Mouse (Mus musculus) megakaryocyte, embryonic 14.5 days (primary cell): Measurements from ENCODE around the gene Shisa3. TPM values are rescaled to one million over a fixed set of nuclear protein-coding genes. Genes with fewer than 3 reads are reported as not detected.

Experiments used
- H3K27me3 ChIP-seq: replicated peaks from 2 replicates; pipeline ENCODE3; 2012; ENCODE audit warnings: inconsistent platforms
- H3K36me3 ChIP-seq: replicated peaks from 2 replicates; pipeline ENCODE3; 2012; ENCODE audit warnings: low read length, inconsistent platforms, mixed read lengths
- H3K4me1 ChIP-seq: 2 replicates; pipeline ENCODE4 v1.6.1; 2012; ENCODE audit warnings: inconsistent platforms
- H3K4me3 ChIP-seq: replicated peaks from 2 replicates; pipeline ENCODE3; 2012; ENCODE audit warnings: moderate library complexity, mild to moderate bottlenecking, inconsistent platforms
- H3K9me3 ChIP-seq: 2 replicates; pipeline ENCODE4 v1.6.1; 2012; ENCODE audit warnings: inconsistent platforms
- FLI1 ChIP-seq: IDR thresholded peaks from 2 replicates; pipeline ENCODE4 v1.6.1; 2012; ENCODE audit warnings: low read length, inconsistent platforms, mixed read lengths
- GATA1 ChIP-seq: IDR thresholded peaks from 3 replicates; pipeline ENCODE4 v1.6.1; 2012; ENCODE audit warnings: mixed read lengths, low read length, inconsistent platforms, borderline replicate concordance
- polyA plus RNA-seq: library from polyadenylated mRNA; stranded (reverse); fragments of >175 nt; gene quantifications from 2 replicates; pipeline ENCODE4 v1.2.3, GENCODE M21; 2012; ENCODE audit warnings: low replicate concordance; ENCODE audit not compliant: insufficient read depth

The Shisa3 gene
- polyA plus RNA-seq, 1 experiment: not detected

- TF ChIP-seq FLI1: no peak
- TF ChIP-seq GATA1: no peak
- peaks cover 12% of the 10 kb centered on the region for H3K4me1 ChIP-seq
- no peak overlapping the region for H3K4me3 ChIP-seq
- peaks cover 88% of the 10 kb centered on the region for H3K36me3 ChIP-seq
- no peaks in the 10 kb centered on the region for H3K9me3 ChIP-seq
- H3K27me3 ChIP-seq: no peaks in the 10 kb centered on the region
These were observed 25.6 kb downstream of the Shisa3 start for GRCm38 (mm10) chr5:67633138-67633782.

- TF ChIP-seq GATA1: no peak
- TF ChIP-seq FLI1: no peak
- H3K27me3 ChIP-seq: no peaks in the 10 kb centered on the region
- H3K4me3 ChIP-seq: no peak overlapping the region
- peaks cover 10% of the 10 kb centered on the region for H3K4me1 ChIP-seq
- H3K36me3 ChIP-seq: peaks cover 88% of the 10 kb centered on the region
- H3K9me3 ChIP-seq: no peaks in the 10 kb centered on the region
These were observed 26.2 kb downstream of the Shisa3 start for GRCm38 (mm10) chr5:67633831-67634268.

GRCm38 (mm10) chr5:67634339-67634738, 26.7 kb downstream of the Shisa3 start:
- no peaks in the 10 kb centered on the region for H3K27me3 ChIP-seq
- no peaks in the 10 kb centered on the region for H3K9me3 ChIP-seq
- H3K4me1 ChIP-seq: peaks cover 10% of the 10 kb centered on the region
- no peak overlapping the region for H3K4me3 ChIP-seq
- no peak for TF ChIP-seq FLI1
- TF ChIP-seq GATA1: no peak
- peaks cover 88% of the 10 kb centered on the region for H3K36me3 ChIP-seq

- no peak overlapping the region for H3K4me3 ChIP-seq
- H3K27me3 ChIP-seq: no peaks in the 10 kb centered on the region
- H3K9me3 ChIP-seq: no peaks in the 10 kb centered on the region
- peaks cover 25% of the 10 kb centered on the region for H3K4me1 ChIP-seq
- H3K36me3 ChIP-seq: peaks cover 98% of the 10 kb centered on the region
- no peak for TF ChIP-seq FLI1
- TF ChIP-seq GATA1: no peak
These were observed 33.1 kb downstream of the Shisa3 start for GRCm38 (mm10) chr5:67640596-67641312.

GRCm38 (mm10) chr5:67641406-67642120, 33.9 kb downstream of the Shisa3 start:
- Histone ChIP-seq H3K27me3 (no peaks in the 10 kb centered on the region), H3K4me1 (peaks cover 25% of the 10 kb centered on the region), H3K4me3 (no peak overlapping the region), H3K36me3 (peaks cover 98% of the 10 kb centered on the region), H3K9me3 (no peaks in the 10 kb centered on the region)
- TF ChIP-seq FLI1 (no peak), GATA1 (no peak)

GRCm38 (mm10) chr5:67643537-67644255, 36.0 kb downstream of the Shisa3 start:
- Histone ChIP-seq H3K36me3 (peaks cover 98% of the 10 kb centered on the region), H3K4me3 (no peak overlapping the region), H3K9me3 (no peaks in the 10 kb centered on the region), H3K27me3 (no peaks in the 10 kb centered on the region), H3K4me1 (peaks cover 25% of the 10 kb centered on the region)
- TF ChIP-seq GATA1 (no peak), FLI1 (no peak)

GRCm38 (mm10) chr5:67646756-67647529, 39.3 kb downstream of the Shisa3 start:
- no peaks in the 10 kb centered on the region for H3K9me3 ChIP-seq
- H3K4me1 ChIP-seq: peaks cover 22% of the 10 kb centered on the region
- peaks cover 98% of the 10 kb centered on the region for H3K36me3 ChIP-seq
- no peak overlapping the region for H3K4me3 ChIP-seq
- TF ChIP-seq GATA1: no peak
- TF ChIP-seq FLI1: no peak
- H3K27me3 ChIP-seq: no peaks in the 10 kb centered on the region

- H3K36me3 ChIP-seq: peaks cover 98% of the 10 kb centered on the region
These were observed 39.9 kb downstream of the Shisa3 start for GRCm38 (mm10) chr5:67647568-67647967.

GRCm38 (mm10) chr5:67649156-67649555, 41.5 kb downstream of the Shisa3 start:
- peaks cover 8% of the 10 kb centered on the region for H3K4me1 ChIP-seq

More at GRCm38 (mm10) chr5:67647568-67647967, 39.9 kb downstream of the Shisa3 start:
- Histone ChIP-seq H3K9me3 (no peaks in the 10 kb centered on the region), H3K27me3 (no peaks in the 10 kb centered on the region), H3K4me3 (no peak overlapping the region), H3K4me1 (peaks cover 18% of the 10 kb centered on the region)
- no peak for TF ChIP-seq GATA1
- TF ChIP-seq FLI1: no peak

More at GRCm38 (mm10) chr5:67649156-67649555, 41.5 kb downstream of the Shisa3 start:
- no peaks in the 10 kb centered on the region for H3K27me3 ChIP-seq
- H3K9me3 ChIP-seq: no peaks in the 10 kb centered on the region
- no peak overlapping the region for H3K4me3 ChIP-seq
- TF ChIP-seq GATA1: no peak
- peaks cover 100% of the 10 kb centered on the region for H3K36me3 ChIP-seq
